Mouse (Mus musculus) spleen, adult 2 months (tissue): ENCODE measurements around the gene Endou.

ENCODE experiments used
- CTCF ChIP-seq: fragments of 200-500 bp; IDR thresholded peaks from 2 replicates; pipeline ENCODE4 v1.5.1; 2011; ENCODE audit warnings: mild to moderate bottlenecking, inconsistent platforms; ENCODE audit not compliant: insufficient read depth, insufficient read length, insufficient replicate concordance; ENCODE audit errors: extremely low read depth
- POLR2A ChIP-seq: fragments of 200-500 bp; IDR thresholded peaks from 2 replicates; pipeline ENCODE4 v1.6.1; 2011; ENCODE audit warnings: low read depth, low read length, inconsistent platforms

GRCm38 (mm10) chr15:97751676-97752075, 20.5 kb upstream of the Endou start:
- peak; percentile 59; the same call in 1 of the 2 replicates for TF ChIP-seq CTCF
- TF ChIP-seq POLR2A: no peak
